Mouse (Mus musculus): Measurements from ENCODE around the gene Rimbp2.

DNA sequence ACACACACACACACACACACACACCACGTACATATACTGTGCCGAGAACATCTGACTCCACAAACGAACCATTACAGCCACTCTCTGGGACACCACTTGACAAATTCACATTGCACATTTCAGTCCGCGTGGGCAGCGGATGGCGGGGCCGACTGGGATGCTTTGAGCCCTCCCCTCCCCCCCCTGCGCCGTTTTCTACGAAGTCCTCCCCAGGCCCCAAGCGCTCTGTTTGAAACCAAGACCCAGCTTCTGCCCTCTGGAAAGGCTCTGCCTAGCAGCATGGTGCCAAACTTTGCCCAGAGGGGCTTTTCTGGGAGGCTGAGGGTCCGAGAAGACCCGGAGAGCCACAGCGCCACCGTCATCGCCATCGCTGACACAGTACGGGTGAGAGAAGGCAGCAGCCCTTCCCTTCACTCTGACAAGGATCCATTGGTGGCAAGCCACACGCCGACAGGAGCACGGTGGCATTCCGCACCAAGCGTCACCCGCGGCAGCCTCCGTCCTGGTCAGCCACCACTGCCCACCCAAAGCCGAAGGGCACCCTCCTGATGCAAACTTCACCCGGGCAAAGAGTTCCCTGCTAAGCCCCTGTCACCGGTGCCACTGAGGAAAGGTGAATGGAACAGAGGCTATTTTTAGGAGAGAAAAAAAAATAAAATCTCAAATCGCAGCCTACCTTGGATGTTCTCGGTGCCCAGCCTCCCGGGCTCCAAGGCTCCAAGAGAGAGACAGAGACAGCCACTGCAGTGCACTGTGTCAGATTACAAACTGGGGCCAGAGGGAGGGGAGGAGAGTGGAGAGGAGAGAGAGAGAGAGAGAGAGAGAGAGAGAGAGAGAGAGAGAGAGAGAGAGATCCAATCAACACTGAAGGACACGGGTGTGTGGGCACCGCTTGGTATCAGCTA is 743 bp downstream of the Rimbp2 start:
- TF ChIP-seq CTCF (IDR thresholded peaks at IDR 0.05; ENCODE audit: extremely low read depth, insufficient read depth, low read length) (no peak), POLR2A (IDR thresholded peaks at IDR 0.05; ENCODE audit: extremely low read depth, insufficient read depth, low read length) (peak; percentile 17)
